Mouse (Mus musculus) urinary bladder, postnatal 4 days (tissue): ENCODE results near the gene Imp4.

Source experiments
- DNase-seq, 2 experiments: peaks; one replicate each; pipeline ENCODE4 v3.0.0; 2021 to 2022; ENCODE audit warnings: low spot score in 2 of 2

The Imp4 gene

GRCm38 (mm10) chr1:34460061-34460441, 20.4 kb downstream of the Imp4 start:
- no peak for DNase-seq

GRCm38 (mm10) chr1:34462766-34463165, 23.1 kb downstream of the Imp4 start:
- DNase-seq = peak; percentile 33 to 69

- no peak for DNase-seq
Observed at GRCm38 (mm10) chr1:34464310-34464817, 24.7 kb downstream of the Imp4 start.

GRCm38 (mm10) chr1:34465445-34465844, 25.8 kb downstream of the Imp4 start:
- DNase-seq = no peak

GRCm38 (mm10) chr1:34468051-34468450, 28.4 kb downstream of the Imp4 start:
- no peak for DNase-seq

GRCm38 (mm10) chr1:34468500-34468899, 28.8 kb downstream of the Imp4 start:
- no peak for DNase-seq

GRCm38 (mm10) chr1:34469801-34470200, 30.1 kb downstream of the Imp4 start:
- no peak for DNase-seq

- peak in 1 of 2 experiments; percentile 20 for DNase-seq
Observed at GRCm38 (mm10) chr1:34472427-34473300, 33.0 kb downstream of the Imp4 start.

GRCm38 (mm10) chr1:34478891-34479655, 39.4 kb downstream of the Imp4 start:
- no peak for DNase-seq

GRCm38 (mm10) chr1:34480801-34481200, 41.1 kb downstream of the Imp4 start:
- no peak for DNase-seq

GRCm38 (mm10) chr1:34481920-34482669, 42.4 kb downstream of the Imp4 start:
- DNase-seq = no peak

- no peak for DNase-seq
Observed at GRCm38 (mm10) chr1:34484470-34484869, 44.8 kb downstream of the Imp4 start.

GRCm38 (mm10) chr1:34485461-34486188, 46.0 kb downstream of the Imp4 start:
- no peak for DNase-seq

- DNase-seq = no peak
Observed at GRCm38 (mm10) chr1:34487383-34487782, 47.7 kb downstream of the Imp4 start.

GRCm38 (mm10) chr1:34489852-34490541, 50.3 kb downstream of the Imp4 start:
- DNase-seq = no peak

GRCm38 (mm10) chr1:34491480-34491879, 51.8 kb downstream of the Imp4 start:
- no peak for DNase-seq
